Mouse (Mus musculus): ENCODE results near the gene Bmp5. TPM values are rescaled to one million over a fixed set of nuclear protein-coding genes. Genes with fewer than 3 reads are reported as not detected.
A peak's percentile ranks its signal among the peaks of the same experiment; 100 is the strongest.
"Not testable (repeated sequence)": the region's sequence is repeated elsewhere in the genome, so short reads cannot be mapped to it uniquely, and the experiment has no call there.

The Bmp5 gene
- 1 to 10 TPM in 1 of 2 experiments, under 1 TPM in 1; 0.65 to 1.2 TPM for total RNA-seq (2021)
- long read RNA-seq, experiment 1, partial matches to known transcripts = 0 of 1 reads
- long read RNA-seq, experiment 1, other reads (novel, unspliced or antisense) = 1 of 1 reads
- long read RNA-seq, experiment 2, partial matches to known transcripts = 0 of 1 reads
- long read RNA-seq, experiment 2, other reads (novel, unspliced or antisense) = 0 of 1 reads

- DNase-seq = no peak
Measured at GRCm38 (mm10) chr9:75775129-75775845, at the start of gene Bmp5. TSS of gene Bmp5 (plus strand) at chr9:75775364.

DNA sequence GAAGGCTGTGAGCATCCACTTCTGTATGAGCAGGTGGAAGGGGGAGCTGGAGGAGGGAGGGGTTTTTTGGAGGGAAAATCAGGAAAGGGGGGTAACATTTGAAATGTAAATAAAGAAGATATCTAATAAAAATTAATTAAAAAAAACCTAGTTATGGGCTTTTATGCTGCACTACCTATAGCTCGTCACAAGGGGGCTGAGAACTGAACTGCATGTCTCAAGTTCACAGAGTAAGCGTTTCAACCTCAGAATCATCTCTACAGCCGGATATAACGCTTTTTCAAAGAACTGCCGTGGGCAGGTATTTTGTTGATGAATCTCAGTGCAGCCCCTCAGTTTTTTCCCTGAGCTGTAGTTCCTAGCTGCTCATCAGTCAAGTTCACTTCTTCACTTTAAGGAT is 15.1 kb upstream of the Bmp5 start:
- DNase-seq = peak in 1 of 2 experiments; percentile 20

DNA sequence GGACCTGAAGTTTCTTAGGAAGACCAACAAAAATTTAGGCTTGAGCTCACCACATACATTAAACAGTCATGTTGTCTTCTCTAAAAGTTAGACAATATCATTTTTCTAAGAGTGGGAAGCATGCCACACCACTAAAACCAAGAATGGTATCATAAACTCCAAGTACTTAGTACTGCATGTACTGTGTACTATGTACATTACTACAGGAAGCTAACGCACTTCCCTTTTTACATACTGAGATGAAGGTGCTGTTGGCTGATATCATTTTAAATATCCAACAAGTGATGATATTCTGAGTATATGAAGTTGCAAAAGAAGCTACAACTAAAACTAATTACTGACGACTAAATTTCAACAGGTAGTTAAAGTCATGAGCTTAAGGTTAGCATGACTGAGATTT is 13.6 kb upstream of the Bmp5 start:
- DNase-seq = no peak

DNA sequence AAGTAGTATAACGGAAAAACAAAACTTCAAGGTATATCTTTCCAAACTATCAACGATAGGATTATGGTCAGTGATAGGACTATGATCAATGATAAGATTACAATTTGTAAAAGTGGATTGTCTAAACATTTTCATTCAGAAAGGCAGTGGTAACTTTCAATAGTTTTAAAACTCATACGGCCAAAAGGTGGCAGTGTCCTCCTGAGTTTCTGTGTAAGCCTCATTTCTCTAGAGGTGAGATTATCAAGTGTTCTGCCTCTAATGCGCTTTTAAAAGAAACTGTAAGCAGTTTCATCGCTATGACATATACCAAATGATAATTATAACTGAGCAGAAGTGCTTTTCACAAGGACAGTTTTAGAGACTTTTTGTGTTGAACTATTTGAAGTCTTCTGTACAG is 12.7 kb upstream of the Bmp5 start:
- DNase-seq = peak; percentile 21 to 65

DNA sequence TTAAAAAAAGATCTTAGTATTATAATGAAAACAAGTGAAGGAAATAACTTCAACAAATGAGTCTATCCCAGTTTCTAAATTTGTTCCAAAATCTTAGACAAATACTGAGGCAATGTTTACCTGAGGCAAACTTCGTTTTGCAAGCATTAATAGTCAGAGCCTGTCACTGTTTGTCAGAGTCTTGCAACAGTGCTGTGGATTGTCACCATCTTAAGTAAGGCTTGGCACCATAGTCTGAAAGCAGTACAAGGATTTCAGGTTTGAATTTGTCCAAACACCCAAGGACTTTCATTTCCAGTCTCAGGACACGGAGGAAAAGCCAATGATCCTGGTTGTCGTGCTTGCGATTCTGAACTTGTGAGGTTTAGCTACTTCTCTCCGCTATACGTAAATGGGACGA is 10.4 kb upstream of the Bmp5 start:
- no peak for DNase-seq

GRCm38 (mm10) chr9:75766521-75766920 is 8.6 kb upstream of the Bmp5 start:
- no peak for DNase-seq

GRCm38 (mm10) chr9:75769042-75769441 is 6.1 kb upstream of the Bmp5 start:
- no peak for DNase-seq

- DNase-seq = no peak
Measured at GRCm38 (mm10) chr9:75776153-75776552, 989 bp downstream of the Bmp5 start.

DNA sequence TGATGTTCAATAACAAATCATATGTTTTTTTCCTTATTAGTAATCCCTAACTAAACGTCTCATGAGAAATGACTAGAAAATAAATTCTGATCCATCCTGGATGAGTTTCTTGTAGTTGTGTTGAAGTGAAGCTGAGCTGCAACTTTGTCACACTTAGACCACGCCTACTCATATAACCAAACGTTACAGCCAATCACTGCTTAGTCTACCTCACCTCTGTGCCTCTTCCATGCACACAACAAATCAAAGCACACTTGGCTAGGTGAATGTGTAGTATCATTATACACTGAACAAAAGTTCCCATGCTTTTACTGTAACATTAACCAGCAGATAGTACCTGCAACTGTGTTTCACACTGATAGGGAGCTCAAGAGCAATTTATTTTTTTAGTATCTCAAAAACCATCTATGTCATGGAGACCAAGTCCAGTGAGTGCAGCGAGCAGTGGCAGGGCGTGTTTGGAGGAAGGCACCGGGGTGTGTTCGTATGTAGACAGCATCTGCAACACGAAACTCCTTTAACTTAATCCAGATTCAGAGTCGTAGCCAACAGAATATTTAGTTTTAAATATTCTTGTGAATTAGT is 3.7 kb downstream of the Bmp5 start:
- no peak for DNase-seq

- no peak for DNase-seq
Measured at GRCm38 (mm10) chr9:75780558-75781276, 5.6 kb downstream of the Bmp5 start.

DNA sequence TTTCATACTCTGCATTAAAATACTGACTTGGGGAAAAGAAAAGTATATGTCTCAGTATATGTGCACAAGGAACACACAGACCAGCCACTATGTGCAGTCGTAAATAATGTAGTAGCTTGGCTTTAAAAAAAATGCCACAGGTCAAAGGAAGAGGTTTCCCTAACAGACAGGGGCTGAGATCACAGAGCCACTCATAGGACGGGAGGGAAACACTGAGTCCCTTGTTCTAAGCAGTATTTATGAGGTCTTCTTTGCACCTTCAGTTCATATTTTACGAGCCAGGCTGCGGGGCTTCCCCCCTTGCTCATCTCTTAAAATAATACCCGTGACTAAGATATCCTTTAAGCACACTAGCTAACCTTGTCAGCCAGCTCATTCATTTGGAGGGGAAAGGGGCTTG is 6.4 kb downstream of the Bmp5 start:
- DNase-seq = no peak

GRCm38 (mm10) chr9:75783573-75783972 is 8.4 kb downstream of the Bmp5 start:
- DNase-seq = no peak

DNA sequence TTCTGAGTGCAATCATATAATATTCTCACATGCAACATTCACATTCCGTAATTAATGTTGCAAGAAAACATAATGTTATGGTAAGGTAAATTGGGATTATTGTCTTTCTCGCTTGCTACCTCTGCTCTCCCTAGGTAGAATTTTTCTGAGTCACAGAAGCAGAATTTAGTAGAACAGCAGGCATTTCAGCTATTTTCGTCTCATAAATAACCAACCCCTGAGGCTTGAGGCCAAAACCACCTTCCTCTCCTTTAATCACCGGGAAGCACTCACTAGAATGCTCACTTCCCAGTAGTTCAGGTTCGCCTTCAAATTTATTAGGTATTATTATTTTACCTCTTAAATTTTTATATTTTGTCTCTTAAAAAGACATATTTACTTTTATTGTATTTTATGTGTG is 10.8 kb downstream of the Bmp5 start:
- no peak for DNase-seq

DNA sequence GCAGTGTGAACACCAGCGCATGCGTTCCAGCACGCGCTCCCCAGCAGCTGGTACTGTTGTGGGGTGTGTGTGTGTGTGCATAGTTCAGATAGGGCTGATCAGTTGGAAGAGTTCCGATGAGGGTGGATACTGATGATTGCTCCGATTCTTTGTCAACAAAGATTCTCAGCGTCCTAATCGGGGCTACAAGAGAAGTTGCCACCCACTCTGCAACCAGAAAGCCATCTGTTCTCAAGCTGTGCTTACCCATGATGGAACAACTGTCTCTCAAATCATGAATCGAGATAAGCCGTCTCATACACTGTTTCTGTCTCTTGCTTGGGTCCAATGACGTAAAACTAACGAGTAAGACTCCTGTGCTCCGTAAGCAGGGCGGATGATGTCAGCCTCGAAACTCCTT is 12.0 kb downstream of the Bmp5 start:
- DNase-seq = no peak

DNA sequence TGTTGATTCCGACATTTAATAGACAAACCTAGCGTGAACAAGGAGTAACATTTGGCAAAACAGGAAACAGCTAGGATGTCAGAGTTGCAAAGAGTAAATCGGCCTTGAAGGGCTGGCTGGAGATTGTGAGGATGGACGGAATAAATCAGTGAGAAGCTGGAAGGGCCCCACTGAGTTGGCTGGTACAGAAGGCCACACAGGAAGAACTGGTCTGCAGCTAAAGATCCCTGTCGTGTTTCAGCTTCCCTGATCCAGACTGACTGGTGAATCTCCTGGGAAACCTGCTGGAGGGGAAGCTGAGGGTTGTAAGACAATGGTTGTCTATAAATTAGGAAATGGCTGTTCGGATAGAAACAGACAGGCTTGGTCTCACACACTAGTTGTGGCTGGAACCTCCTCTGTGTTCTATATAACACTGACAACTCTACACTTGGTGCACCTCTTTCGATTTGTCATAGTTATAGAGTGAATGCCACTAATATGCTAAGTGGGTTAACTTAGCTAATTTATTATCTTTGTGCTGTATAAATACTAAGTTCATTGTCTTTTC is 14.8 kb downstream of the Bmp5 start:
- DNase-seq = no peak

DNA sequence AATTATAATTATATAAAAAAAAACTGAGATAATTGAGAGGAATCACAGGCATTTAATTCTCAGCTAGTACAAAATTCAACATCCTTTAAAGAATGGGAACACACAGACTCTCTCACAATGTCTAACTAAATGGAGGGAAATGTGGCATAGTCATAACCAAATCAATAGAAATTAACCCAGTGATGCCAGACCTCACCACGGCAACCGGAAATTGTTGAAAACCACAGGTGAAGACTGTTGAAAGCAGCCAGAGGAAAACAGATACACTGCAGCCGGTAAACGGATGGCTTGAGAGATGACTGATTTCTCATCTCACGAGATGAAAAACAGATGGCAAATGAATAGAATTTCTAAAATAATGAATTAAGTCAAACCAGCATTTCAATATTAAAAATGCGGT is 29.8 kb downstream of the Bmp5 start:
- DNase-seq = no peak

GRCm38 (mm10) chr9:75808179-75808578 is 33.0 kb downstream of the Bmp5 start:
- DNase-seq = not testable (repeated sequence)

GRCm38 (mm10) chr9:75808659-75809058 is 33.5 kb downstream of the Bmp5 start:
- DNase-seq = no peak

DNA sequence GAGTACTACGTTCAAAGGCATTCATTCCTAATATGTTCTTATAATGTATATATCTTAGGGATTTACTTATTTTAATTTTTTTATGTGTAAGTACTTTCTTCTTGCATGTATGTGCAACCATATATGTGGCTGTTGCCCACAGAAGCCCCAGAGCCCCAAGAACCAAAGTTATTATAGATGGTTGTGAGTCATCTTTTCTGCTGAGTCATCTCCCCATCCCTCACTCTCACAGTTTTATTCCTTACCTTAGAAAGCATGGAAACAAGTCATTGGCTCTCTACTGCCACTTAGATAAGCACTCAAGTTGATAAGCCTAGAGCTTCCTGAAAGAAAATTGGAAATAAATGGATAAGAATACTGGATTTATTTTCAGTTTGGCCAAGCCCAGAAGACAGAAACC is 40.0 kb downstream of the Bmp5 start:
- no peak for DNase-seq

GRCm38 (mm10) chr9:75818400-75818799 is 43.2 kb downstream of the Bmp5 start:
- no peak for DNase-seq

DNA sequence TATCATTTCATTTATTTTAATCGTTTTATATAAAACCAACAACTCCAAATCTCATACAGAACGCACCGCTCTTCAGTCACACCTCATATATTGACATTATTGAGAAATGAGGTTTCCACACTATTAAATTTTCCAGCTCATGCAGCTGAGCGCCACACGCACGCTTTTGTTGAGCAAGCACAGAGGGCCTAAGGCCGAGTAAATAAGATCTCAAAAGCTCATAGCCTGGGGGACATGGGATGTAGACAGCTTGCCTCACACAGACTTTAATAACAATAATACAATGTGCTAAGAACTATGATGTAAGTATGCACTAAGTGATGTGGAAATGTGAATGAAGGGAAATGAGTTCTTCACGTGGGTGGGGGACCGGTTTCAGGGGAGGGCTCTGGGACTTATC is 57.3 kb downstream of the Bmp5 start:
- DNase-seq = no peak

- peak in 1 of 2 experiments; percentile 23 for DNase-seq
Measured at GRCm38 (mm10) chr9:75833189-75833732, 58.1 kb downstream of the Bmp5 start.

DNA sequence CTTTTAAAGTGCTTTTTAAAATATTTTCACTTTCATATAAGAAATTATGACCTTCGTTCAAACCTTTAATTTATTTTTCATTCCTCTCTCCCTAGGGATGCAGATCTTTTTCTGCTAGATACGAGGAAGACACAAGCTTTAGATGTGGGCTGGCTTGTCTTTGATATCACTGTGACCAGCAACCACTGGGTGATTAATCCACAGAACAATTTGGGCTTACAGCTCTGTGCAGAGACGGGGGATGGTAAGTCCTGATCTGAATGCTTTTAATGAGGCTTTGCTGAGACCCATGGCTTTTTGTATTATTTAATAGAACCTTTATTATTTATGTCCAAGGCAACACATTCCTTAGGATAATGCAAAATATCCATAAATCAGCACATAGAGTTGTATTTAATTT is 64.3 kb downstream of the Bmp5 start:
- no peak for DNase-seq
